Mouse (Mus musculus): ENCODE results near the gene Dnaja2.

Gene Dnaja2

DNA sequence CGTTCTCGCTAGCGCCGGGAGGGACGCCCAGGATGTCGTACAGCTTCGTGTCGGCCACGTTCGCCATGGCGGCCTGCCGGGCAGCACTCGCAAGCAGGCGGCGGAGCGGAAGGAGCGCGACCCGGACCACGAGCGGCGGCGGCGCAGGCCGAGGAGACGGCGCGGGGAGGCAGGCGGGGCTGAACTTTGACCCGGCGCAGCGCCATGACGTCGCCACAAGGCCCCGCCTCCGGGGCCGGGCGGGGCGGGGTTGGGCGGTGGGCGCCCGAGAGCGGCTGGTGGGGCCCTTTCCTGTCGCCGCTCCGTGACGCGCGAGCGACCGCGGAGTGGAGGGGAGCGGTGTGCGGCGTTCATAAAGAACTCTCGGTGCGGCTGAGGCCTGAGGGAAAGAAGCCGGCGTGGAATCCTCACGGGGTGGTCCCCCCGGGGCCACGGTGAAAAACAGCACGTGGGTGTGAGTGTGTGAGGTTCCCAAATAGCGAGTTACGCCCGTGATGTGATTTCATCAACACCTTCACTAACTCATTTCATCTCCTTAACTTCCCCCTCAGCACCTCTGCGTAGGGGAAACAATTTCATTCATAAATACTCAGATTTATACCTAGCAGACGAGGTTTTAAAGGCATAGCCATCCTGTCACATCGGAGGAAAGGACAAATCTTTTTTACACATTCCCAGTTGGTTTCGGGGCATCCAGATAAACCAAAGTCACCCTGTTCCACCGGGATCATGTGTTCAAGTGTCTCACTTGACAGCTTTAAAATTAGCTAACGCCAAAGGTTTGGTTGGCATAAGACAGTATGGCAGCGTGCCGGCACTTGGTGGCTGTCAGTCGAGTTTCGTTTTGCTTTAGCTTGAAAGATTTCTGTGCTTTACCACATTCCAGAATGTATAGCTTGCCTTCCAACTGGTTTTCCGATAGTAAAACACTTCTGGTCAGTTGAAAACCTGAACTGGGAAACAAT, at the start of gene Dnaja2:
Dnaja2 (minus strand) TSS at position 164 of the 965 bp plus-strand sequence.
- peak; percentile 86 to 87 for DNase-seq (ENCODE audit: low spot score in 2 of 2)

- DNase-seq (ENCODE audit: low spot score in 2 of 2): no peak
Measured at GRCm38 (mm10) chr8:85604201-85604600, 49.1 kb upstream of the Dnaja2 start.

DNA sequence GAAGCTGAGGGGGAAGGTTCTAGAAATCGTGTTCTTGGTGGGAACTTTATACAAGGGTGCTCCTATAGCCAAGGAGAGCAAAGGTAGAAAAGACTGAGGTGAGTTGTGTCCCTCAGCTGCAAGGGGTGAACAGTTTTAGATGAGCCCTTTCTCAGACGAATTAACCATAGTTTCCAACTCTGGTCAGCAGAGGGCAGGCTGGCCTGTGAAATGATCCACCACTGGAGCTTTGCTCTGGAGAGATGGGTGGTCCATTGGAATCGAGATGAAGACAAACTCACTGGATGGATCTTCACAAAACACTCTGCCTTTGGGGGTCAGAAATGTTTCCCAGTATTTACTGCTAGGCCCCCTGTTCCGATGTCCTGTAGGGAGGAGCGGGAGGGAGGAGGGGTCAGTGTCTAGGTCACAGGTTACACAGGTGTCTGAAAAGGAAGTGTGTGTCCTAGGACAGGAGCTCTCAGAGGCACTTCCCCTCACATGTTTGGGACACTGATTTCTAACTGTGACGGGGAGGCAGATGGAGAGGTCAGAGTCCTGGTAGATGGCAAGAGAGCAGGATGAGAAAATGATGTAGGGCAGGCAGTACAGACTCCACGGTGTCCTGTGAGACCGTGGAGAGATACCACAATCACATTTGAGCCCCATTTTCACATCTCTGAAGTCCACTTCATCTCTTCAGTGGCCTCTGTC, 48.2 kb upstream of the Dnaja2 start:
- peak; percentile 37 to 69 for DNase-seq (ENCODE audit: low spot score in 2 of 2)

DNA sequence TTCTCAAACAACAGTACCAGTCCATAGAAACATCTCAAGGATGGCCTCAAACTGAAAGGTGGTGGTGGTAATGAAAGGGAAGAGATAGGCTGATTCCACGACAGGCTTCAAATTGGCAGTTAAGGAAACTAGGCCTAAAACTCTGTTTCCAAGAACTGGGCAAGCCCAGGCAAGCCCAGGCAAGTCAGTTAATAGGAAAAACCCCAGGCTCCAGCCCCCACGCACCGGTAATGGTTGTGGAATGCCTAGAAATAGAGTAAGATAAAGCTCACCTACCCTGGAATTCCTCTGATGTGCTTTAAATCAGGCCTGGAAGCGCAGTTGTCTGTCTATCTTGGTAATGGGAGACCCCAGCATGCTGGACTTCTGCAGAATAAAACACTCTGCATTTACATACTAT, 47.6 kb upstream of the Dnaja2 start:
- DNase-seq (ENCODE audit: low spot score in 2 of 2): no peak

DNA sequence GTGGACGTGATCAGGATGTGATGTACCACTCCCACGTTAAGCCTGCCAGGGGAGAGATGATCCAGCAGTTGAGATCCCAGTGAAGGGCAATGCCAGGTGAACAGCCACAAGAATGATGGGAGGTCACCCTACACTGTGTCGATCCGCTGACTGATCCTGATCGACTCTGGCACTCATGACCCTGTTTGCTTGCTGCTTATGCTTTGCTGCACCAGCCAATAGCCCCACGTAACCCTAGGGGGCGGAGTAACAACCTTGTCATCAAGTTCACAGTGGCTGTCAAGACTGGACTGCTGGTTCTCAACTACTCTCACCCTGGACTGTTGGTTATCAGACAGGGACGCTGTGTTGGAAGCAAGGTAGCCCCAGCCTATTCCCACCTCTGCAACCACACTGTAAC, 46.6 kb upstream of the Dnaja2 start:
- no peak for DNase-seq (ENCODE audit: low spot score in 2 of 2)

DNA sequence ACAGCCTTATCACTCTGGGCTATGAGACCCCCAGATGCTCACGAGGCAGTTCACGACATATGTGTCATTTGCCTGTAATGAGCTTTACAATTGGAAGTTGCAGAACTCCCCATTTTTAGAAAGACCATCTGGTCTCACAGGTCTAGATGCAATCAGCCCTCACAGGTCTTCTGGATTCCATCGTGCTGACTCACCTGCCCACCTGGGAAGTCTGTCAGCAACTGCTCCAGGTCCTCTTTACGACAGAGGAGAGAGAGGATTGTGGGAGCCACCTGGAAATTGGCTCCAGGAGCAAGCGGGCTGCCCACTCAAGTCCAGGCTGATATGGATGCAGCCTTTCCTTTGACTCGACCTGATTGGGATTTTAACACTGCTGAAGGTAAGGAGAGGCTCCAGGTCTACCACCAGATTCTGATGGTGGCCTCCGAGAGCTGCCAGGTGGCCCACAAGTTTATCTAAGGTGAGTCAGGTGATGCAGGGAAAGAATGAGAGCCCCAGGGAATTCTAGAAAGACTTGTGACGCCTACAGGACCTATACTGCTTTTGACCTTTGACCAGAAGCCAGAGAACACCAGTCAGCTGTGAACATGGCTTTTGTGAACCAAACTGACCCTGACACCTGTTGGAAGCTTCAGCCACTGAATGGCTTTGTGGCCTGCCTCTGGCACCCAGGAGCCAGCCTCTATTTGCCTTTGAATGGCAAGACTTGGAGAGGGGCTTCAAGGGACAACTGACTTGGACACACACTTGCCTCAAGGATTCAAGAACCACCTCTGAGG, 42.5 kb upstream of the Dnaja2 start:
- DNase-seq (ENCODE audit: low spot score in 2 of 2): no peak

DNA sequence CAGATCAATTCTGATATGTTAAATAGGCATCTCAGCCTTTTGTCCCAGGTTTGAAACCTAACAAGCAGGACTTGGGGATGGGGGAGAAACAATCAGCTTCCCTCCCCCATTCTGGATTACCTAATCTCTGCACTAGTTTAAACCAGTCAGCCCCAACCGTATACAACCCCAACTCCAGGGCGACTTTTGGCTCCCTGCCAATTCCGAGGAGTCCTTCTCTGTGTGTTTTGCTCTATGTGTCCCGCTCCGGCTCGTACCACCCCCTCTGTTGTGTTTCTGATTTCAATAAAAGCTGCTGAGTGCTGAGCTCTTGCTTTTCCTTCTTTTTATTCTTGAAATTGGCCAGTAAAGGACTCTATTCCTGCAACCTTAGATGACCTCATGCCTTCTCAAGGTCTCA, 40.2 kb upstream of the Dnaja2 start:
- peak in 1 of 2 experiments; percentile 67 for DNase-seq (ENCODE audit: low spot score in 2 of 2)

DNA sequence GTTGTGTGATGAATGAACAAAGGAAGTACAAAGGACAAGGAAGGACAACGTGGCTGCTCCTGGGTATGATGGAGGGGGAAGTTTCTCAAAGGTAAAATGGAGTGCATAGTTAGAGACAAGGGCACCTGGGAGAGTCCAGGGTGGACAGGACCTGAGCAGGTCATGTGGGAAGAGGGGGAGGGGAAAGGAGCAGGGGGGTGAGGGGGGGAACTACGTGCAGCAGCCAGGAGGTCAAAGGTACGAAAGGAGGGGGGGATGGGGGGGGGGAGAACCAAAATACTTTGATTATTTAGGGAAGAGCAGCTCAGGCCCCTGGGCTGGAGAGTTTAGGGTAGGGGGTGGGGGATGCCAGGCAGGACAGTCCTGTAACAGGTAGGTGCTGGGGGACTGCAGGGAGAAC, 39.8 kb upstream of the Dnaja2 start:
- no peak for DNase-seq (ENCODE audit: low spot score in 2 of 2)

DNA sequence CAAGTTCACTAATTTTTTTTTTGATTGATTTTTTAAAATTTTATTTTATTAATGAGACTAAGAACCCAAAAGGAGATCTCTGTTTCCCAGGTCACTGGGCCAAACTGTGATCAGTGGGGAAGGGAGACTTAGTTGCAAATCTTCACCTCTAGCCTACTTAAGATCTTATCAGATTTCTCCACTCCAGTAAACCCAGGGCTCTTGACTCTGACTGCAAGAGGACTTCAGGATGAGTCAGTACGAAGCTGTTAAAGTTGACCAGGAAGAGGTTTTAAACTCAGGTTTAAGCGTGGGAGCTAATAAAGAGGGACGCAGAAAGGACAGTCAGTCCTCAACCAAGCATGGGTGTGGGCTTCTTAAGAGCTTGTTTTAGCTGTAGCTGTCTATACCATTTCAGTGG, 38.2 kb upstream of the Dnaja2 start:
- no peak for DNase-seq (ENCODE audit: low spot score in 2 of 2)

DNA sequence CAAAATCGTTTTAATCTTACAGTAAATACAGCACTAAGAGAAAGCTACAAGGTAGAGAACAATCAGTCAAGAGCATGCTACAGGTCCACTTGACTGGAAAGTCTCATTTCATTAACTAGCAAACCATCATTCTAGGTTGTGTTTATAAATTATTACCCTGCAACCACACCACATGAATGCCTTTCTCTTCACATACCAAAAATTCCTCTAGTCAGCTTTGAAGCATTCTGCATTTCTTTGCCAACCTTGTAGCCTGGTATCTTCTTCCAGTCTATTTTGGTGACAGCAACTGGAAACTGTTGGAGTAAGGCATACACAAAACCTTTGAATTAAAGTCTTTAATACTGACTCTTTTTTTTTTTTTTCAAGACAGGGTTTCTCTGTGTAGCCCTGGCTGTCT, 36.4 kb upstream of the Dnaja2 start:
- no peak for DNase-seq (ENCODE audit: low spot score in 2 of 2)

DNA sequence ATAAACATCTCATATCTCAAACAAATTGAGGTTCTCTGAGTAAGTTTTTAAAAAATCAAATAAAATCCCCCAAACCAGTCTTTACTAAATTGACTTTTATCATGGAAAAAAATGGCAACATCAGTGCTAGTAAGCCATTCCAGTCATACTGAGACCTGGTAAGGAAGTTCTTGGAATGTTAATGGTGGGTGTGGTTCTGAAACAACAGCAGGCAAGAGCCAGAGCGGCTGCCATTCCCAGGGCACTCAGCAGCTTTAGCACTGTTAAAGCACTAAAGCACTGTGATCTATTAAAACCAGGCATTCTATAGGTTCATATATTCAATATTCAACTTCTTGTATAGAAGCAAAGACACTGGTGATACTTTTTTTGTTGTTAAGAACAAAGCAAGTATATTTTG, 35.1 kb upstream of the Dnaja2 start:
- DNase-seq (ENCODE audit: low spot score in 2 of 2): no peak

- no peak for DNase-seq (ENCODE audit: low spot score in 2 of 2)
Measured at GRCm38 (mm10) chr8:85588596-85588995, 33.5 kb upstream of the Dnaja2 start.

- no peak for DNase-seq (ENCODE audit: low spot score in 2 of 2)
Measured at GRCm38 (mm10) chr8:85577666-85578065, 22.5 kb upstream of the Dnaja2 start.

GRCm38 (mm10) chr8:85573972-85574496, 18.9 kb upstream of the Dnaja2 start:
- no peak for DNase-seq (ENCODE audit: low spot score in 2 of 2)

- no peak for DNase-seq (ENCODE audit: low spot score in 2 of 2)
Measured at GRCm38 (mm10) chr8:85570466-85570865, 15.3 kb upstream of the Dnaja2 start.

GRCm38 (mm10) chr8:85567801-85568200, 12.7 kb upstream of the Dnaja2 start:
- DNase-seq (ENCODE audit: low spot score in 2 of 2): no peak

- DNase-seq (ENCODE audit: low spot score in 2 of 2): no peak
Measured at GRCm38 (mm10) chr8:85565186-85565585, 10.0 kb upstream of the Dnaja2 start.

DNA sequence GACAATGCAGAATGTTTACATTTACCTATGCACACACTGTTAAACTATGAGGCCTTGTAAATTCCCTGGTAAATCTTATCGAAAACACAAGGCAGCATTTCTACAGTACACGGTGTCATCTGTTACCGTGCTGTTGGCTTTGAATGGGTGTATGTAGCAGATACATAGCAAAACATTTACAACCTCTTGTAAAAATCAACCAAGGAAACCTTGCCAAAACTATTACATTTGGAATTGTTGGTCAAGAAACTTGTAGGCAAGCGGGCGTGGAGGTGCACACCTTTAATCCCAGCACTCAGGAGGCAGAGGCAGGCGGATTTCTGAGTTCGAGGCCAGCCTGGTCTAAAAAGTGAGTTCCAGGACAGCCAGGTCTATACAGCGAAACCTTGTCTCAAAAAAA, 8.2 kb upstream of the Dnaja2 start:
- no peak for DNase-seq (ENCODE audit: low spot score in 2 of 2)

DNA sequence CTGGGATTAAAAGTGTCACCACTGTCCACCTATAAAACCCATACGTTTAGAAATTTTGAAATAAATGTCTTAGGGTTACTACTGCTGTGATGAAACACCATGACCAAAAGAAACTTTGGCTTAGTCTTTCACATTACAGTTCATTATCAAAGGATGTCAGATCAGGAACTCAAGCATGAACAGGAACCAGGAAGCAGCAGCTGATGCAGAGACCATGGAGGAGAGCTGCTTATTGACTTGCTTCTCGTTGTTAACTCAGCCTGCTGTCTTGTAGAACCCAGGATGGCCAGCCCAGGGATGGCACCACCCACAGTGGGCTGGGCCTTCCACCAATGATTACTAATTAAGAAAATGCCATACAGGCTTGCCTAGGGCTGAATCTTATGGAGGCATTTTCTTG, 4.8 kb upstream of the Dnaja2 start:
- no peak for DNase-seq (ENCODE audit: low spot score in 2 of 2)

GRCm38 (mm10) chr8:85559201-85559600, 4.1 kb upstream of the Dnaja2 start:
- DNase-seq (ENCODE audit: low spot score in 2 of 2): no peak

DNA sequence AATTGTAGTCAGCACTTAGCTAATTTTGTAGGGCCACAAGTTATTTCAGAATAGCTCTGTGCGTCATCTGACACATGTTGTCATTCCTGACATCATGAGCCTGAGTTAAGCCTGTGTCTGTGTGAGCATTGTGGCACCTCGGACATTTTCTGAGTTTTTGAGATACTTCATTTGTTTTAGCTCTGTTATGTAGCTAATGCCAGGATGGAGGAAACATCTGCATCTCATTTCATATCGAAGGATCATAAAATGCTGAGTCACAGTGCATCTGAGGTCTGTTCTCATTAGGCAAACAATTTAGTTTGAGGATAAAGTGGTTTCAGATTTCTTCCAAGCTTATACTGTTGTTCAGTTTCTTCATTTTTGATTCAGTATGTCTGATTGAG, 2.5 kb upstream of the Dnaja2 start:
- DNase-seq (ENCODE audit: low spot score in 2 of 2): no peak

DNA sequence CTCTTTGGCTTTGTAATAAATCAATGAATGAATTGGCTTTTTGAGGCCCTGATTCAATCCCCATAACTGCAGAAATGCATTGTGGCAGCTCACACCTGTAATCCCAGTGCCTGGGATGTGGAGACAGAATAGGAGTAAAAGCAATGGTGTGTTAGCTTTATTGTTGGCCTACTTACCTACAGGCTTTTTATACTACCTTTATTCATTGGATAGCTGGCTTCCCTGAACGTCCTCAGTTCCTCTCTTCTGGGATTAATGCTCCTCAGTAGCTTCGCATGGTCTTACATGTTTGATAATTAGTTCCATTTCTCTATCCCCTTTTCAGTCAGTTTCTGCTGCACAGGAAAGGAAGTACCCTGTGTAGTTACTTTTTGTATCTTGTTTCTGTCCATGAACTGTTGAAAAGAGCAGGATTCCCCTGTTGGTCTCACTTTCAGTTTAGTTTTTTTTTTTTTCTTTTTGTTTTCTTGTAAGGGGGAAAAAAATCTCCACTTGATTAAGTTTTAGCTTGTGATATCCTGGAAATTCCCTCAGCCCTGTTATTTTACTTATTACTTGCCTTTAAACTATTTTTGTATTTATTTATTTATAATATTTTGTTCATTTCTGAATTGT, 1.9 kb upstream of the Dnaja2 start:
- no peak for DNase-seq (ENCODE audit: low spot score in 2 of 2)
